Mouse (Mus musculus) common myeloid progenitor, adult 5-6 weeks (primary cell): ENCODE measurements around the gene Pabpc4. TPM values are rescaled to one million over a fixed set of nuclear protein-coding genes. Genes with fewer than 3 reads are reported as not detected.

ENCODE experiments used
- ATAC-seq: replicated peaks from 2 replicates; pipeline ENCODE4 v1.8.0; 2016; ENCODE audit warnings: low read depth, mild to moderate bottlenecking, moderate TSS enrichment, inconsistent platforms; ENCODE audit not compliant: poor library complexity, severe bottlenecking
- total RNA-seq: library from RNA; stranded (forward); fragments of 200-1000, 187-1606 nt; gene quantifications from 2 replicates; pipeline ENCODE4 v1.2.3, GENCODE M21; 2017

Pabpc4 gene
- 140 and 158 TPM in 2 replicates for total RNA-seq

GRCm38 (mm10) chr4:123261721-123262401 is at the start of gene Pabpc4:
Gene Pabpc4 (plus strand): TSS chr4:123262351.
- ATAC-seq = no peak

GRCm38 (mm10) chr4:123213975-123214374 is 48.2 kb upstream of the Pabpc4 start:
- ATAC-seq = no peak

- ATAC-seq = no peak
Measured at GRCm38 (mm10) chr4:123215367-123215766, 46.8 kb upstream of the Pabpc4 start.

DNA sequence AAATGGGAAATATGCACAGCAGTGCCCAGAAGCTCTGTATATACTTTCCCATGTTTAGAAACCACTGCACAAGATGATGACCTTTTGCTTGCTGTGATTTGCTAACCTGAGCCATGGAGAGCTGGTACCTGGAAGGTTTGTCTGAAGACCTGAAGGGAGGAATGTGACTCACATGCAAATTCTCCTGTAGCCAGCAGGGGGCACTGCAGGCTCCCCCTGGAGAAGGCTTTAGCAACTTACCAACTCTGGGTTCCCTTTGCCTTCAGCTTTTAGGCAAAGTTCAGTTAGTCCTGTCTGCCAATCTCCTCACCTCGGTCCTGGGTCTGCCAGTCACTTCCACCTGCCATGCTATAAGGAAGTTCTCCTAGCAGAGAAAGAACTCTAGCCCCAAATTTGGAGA is 45.4 kb upstream of the Pabpc4 start:
- peak; percentile 63 for ATAC-seq

DNA sequence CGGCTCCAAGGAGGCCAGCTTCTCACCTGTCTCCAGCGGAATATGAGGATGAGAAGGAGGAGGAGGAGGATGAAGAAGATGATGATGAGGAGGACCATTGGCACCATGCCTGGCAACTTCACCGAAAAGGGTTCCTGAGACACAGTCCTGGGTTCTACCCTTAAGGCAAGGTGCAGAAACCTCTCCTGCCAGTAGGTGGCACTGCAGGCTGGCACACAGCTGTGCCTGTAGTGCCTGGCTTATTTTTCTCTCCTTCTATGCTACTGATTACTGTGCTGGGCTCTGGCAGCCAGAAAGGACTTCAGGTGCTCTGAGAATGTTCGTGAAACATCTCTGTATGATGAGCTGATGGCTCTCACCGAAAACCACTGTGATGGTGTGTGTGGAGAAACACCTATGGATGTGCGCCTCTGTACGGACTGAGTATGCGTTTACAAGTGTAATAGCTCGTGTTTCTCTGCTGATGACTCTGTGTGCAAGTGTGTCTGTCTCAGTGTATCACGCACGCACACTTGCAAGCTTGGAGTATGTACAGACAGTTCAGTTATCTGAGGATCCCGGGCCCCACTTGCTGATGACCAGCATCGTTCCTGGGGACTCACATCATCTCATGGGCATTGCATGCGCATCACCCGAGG is 42.3 kb upstream of the Pabpc4 start:
- peak; percentile 89 for ATAC-seq

GRCm38 (mm10) chr4:123220637-123221036 is 41.5 kb upstream of the Pabpc4 start:
- ATAC-seq = no peak

DNA sequence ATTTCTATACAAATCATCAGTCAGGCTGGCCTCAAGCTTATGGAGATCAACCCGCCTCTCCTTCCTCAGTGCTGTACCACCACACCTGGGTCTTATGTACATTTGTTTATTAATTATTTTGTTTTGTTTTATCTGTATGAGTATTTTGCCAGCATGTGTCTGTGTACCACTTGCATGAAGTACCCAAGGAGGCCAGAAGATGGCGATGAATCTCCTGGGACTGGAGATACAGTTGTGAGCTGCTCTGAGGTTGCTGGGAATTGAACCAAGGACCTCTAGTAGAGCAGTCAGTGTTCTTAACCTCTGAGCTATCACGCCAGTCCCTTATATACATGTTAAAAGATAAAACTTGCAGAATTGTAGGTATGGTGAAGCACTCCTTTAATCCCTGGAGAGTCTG is 38.8 kb upstream of the Pabpc4 start:
- peak; percentile 62 for ATAC-seq

DNA sequence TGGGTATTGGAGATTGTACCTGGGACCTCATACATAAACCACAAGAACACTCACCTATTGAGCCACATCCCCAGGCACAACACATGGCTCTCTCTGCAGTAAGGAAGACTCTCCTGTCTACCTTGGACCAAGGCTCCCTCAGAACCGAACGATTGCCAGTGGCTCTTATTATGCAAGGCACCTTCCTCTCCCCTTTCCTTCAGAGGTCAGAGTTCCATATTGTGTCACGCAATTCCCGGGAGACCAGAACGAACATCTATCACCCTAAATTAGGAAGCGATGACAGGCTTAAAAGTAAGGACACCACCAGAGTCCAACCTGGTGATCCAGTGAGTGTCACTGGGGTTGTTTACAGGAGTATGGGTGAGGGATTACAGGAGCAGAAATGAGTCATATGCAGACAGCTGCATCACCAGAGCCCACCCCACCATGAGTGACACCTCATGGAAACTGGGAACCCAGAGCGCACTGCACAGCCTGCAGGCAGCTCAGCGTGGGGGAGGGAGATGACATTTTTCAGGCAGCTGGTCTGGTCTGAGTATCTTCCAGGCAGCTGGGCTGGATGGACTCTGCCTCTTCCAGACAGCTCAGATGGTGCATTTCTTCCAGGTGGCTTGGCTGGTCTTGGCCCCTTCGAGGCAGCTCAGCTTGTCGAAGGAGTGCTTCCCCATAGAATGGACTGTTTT is 36.3 kb upstream of the Pabpc4 start:
- ATAC-seq = no peak

DNA sequence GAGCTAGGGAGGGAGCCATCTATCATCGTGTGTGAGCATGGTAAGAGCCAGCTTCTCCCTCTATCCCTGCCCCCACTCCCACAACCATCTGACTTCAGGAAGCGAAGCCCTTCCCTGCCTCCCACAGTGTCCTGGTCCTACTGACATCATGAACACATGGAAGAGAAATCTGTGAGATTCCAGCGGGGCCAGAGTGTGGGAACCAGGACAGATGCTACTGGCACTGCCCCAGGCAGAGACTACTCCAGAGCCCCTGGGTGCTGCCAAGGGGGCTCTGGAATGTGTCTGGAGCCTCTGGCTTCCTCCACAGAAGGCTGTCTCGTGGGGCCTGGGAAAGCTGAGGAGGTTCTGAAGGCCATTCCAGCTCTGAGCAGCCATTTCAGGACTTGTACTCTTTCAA is 34.4 kb upstream of the Pabpc4 start:
- ATAC-seq = no peak

DNA sequence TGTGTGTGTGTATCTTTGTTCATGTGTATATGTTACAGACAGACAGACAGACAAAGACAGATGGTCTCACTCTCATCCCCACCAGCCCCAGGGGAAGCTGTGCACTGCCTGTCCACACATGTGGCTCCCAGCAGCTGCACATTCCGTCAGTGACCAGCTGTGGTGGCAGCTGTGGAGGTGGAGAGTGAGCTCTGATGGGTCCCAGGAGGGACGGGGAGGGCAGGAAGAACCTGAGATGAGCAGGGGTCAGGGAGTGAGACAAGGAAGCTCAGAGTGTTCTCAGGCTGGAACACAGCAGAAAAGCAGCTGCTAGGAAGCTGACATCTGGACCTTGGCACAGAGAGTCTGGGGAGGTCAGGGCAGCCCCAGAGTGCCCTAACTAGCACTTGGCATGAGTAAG is 33.9 kb upstream of the Pabpc4 start:
- ATAC-seq = no peak

GRCm38 (mm10) chr4:123229166-123229565 is 33.0 kb upstream of the Pabpc4 start:
- no peak for ATAC-seq

DNA sequence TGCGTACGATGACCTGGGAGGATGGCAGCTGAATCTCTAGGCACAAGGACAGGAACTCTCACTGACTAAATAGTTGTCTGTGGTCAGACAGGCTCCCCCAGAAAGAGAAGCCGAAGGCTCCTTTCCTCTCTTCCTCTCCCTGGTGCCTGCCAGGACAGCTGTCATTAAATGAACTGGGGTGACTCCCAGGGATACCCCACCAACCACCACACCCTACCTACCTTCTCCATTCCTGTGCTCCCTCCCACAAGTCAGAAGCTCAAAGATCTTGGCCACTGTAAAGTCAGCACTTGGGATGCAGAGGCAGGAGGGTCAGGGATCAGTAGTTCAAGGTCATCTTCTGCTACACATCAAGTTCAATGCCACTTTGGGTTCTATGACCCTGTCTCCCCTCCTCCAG is 29.3 kb upstream of the Pabpc4 start:
- 0 out of 2 replicates have a peak, but pooled peaks have one; percentile 8 for ATAC-seq

DNA sequence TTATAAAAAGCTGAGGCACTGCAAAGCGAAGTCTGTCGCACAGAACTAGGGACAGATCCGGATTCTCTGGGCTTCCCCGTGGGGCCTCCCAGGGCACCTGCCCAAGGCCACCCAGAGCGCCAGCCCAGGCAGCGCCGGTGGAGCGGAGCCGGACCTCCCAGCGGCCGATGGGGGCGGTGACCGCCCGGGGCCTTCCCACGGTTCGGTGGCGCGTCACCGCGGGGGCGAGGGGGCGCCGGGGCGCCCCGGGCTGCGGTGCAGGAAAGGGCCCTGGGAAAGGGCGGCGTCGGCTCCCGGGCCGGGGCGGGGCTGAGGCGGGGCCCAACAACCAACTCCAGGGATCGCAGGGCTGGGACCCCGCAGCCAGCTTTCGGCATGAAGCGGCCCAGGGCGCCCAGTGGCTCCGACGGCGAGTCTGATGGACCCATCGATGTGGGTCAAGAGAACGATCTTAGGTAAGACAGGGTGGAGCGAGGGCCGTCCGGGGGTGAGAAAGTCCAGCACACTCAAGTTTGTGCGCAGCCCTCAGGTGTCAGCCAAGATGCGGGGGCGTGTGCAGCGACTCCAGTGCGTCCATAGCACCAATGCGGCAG is 28.6 kb upstream of the Pabpc4 start, which contains the start of gene Heyl:
TSS of gene Heyl (plus strand) at position 65 of the 593 bp plus-strand sequence.
- ATAC-seq = peak; percentile 31; the same call in 1 of the 2 replicates

- ATAC-seq = no peak
Measured at GRCm38 (mm10) chr4:123235835-123236430, 26.2 kb upstream of the Pabpc4 start.

- ATAC-seq = no peak
Measured at GRCm38 (mm10) chr4:123236431-123237031, 25.6 kb upstream of the Pabpc4 start.

- no peak for ATAC-seq
Measured at GRCm38 (mm10) chr4:123237386-123238266, 24.5 kb upstream of the Pabpc4 start.

DNA sequence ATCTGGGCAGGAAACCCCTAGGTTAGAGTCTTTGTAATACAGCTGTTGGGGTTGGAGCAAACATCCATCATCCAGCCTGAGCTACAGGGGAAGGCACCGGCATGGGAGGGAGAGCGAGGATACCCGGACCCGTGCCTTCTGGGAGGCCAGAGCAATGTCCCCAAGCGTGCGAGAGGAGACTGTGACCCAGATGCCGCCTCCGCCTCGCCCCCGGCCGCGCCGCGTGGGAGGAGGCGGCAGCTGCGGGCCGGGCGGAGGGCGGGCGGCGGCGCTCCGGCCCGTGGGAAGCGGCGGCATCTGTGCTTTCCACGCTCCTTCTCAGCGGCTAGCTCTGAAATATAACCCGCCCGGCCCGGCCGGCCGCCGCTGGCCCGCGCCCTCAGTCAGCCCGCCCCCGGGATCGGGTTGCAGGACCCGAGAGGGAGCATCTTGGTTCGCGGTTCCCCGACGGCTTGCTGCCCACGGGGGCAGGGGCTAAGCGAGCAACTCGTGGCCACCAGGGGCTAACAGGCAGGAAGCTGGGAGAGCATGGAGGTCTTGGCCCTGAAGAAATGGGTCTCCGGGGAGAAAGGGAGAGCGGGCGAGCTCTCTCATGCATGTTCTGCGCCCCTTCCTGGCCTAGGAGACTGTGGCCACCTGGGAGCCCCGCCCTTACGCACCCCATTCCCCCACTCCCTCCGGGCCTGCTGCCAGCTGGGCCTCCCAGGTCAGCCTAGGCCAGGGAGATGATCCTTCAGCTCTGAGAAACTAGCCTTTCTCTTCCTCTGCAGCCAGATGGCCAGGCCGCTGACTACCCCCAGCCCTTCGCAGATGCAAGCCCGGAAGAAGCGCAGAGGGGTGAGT is 22.6 kb upstream of the Pabpc4 start:
- no peak; the same call in 1 of the 2 replicates for ATAC-seq

DNA sequence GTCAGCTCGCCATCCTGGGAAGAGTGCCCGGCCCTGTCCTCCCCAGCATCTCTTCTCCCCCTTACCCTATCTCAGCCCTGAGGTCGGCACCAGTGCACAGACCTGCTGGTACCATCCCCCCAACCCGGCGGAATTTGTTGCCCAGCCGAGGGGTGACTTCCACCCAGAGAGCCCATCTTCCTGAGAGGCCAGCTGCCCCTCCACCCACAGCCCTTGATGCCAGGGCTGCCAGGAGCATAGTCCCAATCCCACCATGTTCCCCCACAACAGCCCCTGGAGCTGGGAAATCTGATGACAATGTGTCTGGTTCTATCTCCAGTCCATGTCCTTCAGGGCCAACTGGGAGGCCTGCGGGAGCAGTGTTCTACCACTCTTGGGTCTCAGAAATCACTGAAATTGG is 15.9 kb upstream of the Pabpc4 start:
- no peak for ATAC-seq
